Mouse (Mus musculus): Measurements from ENCODE around the gene Scarf1.

The Scarf1 gene

DNA sequence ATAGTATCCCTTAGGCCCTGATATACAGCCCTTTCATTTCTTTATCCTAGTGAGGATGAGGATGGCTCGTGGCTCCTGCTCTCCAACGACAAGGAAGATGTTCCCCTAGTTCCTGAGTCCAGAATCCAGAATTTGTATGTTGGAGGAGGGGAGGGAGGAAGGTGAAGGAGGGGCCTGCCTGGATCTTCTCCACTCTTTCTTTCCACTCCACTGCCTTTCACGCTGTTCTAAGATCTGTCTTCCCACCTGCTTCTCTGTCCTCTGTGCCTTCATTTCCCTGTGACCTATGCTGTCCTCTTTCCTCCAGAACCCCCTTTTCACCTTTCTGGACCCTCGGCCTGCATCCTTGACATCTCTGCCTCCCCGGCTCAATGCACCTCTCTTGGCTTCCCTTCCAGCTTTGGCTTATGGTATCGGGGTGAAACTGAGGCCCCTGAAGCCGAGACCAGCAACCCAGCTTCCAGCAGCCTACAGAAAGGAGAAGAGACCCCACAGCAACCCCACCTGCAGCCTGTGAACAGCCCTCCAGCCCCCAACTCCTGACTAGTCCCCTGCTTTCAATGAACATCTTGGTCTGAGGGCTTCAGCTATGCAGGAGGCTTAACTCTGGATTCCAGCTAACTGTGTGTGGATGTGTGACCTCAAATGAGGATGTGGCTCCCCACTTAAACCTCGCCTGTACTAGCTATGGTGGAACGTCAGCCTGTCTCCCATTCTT, 880 bp upstream of the Scarf1 start:
- DNase-seq, result no peak

DNA sequence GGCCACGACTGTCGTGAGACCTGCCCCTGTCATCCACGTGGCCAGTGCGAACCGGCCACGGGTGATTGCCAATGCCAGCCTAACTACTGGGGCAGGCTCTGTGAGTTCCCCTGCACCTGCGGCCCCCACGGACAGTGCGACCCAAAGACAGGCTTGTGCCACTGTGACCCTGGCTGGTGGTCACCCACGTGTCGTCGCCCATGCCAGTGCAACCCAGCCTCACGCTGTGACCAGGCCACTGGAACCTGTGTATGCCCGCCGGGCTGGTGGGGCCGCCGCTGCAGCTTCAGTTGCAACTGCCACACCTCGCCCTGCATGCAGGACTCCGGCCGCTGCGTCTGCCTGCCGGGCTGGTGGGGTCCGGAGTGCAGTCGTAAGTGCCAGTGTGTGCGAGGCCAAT, 1.8 kb downstream of the Scarf1 start:
- no peak for DNase-seq

DNA sequence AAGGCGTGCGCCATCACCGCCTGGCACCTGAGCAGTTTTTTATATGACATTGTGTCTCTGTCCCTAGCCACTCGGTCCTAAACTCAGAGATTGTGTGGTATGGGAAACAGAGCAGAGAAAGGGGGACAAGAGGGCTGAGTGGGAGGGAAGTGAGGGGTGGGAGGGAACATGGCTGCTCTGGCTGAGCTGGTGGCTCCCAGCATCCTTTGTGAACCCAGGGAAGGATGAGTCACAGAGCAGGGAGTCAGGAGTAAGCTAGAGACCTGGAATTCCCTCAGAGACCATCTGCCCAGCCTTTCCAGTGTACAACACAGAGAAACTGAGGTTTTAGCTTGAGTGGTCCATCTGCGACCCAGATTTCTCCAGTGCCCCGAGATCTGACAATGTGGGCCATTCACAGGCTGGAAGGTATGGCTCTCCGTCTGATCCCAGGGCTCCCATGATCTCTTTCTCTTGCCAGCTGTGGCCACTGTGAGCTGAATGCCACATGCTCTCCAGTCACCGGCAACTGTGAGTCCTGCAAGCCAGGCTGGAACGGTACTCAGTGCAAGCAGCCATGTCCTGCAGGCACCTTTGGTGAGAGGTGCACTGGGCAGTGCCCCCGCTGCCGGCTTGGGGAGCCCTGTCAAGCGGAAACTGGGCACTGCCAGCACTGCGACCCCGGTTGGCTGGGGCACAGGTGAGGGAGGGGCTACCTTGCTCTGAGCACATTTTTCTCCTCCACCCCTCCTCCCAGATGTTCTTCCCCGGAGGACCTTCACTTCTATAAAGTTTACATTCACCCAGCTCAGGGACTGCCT, 6.7 kb downstream of the Scarf1 start:
- no peak for DNase-seq

DNA sequence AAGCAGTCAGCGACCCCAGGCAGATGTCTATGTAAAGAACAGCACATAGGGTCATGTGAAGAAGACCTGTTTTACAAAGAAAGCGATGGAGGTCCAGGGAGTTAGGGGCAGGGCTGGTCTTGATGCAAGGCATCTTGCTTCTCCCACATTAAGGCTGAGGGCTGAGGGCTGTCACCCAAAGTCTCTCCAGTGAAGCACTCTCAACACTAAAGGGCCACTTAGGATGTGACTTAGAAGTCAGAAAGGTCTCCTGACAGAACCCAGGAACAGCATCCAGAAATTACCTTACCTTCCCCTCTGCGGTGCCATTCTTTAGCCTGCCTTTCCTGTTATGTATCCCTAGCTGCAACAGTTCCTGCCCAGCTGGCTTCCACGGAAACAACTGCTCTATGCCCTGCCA, 8.3 kb downstream of the Scarf1 start:
- no peak for DNase-seq

DNA sequence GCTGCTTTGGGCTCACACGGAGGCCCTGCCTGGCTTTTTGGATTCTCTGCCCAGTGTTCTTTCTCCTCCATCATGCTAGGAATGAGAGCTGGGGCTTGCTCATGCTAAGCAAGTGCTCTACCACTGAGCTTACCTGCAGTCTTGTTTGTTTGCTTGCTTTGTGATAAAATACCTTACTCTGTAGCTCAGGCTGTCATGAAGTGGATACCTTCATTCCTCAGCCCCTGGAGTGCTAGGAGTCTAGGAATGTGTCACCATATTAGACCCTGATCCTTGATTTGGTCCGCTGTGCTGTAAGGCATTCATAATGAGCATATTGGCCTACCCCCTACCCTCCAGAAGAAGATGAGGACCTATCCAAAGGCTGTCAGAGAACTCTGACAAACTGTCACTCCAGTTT, 9.5 kb downstream of the Scarf1 start:
- DNase-seq, result no peak

DNA sequence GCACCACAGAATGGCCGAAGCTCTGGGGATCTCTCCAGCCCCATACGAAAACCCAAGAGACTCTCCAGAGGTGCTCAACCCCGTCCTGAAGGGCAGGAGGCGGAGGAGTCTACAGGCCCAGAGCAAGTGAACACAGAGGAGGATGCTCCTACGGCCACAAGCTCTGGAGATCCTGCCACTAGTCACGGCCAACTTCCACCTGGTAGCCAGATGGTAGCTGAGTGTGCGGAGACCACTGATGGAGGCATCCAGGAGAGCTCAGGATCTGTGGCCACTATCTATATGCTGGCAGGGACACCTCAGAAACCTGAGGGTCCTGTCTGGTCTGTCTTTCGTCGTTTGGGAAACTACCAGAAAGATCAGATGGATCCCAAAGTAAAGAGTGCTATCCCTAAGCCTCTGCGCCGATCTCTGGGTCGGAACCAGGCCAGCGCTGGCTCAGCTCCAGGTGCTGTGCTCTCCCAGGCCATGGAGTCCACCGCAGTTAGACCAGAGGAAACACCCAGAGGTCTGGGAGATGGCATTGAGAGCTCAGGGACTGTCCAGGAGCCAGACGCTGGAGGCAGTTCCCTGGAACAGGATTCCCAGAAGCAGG, 12.3 kb downstream of the Scarf1 start:
- peak; percentile 79 to 82 for DNase-seq

DNA sequence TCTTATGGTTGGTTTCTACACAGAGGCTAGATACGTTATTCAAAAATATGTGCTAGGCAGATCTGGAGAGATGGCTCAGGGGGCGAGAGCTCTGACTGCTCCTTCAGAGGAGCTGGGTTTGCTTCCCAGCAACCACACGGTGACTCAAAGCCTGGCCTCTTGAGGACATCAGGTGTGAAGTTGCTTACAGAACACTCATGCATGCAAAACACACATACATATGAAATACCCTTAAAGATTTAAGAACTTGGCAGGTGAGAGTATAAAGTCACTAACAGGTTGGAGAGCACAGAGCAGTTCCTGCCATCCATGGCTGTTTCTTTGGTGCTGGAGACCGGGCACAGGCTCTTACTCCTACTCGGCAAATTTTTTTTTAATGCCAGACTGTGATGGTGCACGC, 13.6 kb downstream of the Scarf1 start:
- DNase-seq, result no peak

DNA sequence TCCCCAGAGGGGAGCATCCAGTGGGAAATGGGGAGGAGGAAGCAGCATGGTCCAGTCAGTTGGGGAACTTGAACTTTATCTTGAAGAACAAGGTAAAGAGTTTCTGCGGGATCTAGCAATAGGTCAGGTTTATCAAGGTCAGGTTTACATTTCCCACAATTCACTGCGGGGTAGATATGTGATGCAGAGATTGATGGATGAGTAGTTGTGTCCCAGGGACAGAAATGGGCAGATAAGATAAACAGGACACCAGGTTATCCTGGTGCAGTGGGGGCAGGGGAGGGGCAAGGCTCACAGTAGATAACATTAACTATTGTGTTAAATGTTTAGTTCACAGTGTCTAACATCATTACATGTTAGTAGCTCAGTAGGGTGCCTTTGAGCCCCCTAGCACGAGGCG, 16.4 kb downstream of the Scarf1 start:
- DNase-seq, result no peak

DNA sequence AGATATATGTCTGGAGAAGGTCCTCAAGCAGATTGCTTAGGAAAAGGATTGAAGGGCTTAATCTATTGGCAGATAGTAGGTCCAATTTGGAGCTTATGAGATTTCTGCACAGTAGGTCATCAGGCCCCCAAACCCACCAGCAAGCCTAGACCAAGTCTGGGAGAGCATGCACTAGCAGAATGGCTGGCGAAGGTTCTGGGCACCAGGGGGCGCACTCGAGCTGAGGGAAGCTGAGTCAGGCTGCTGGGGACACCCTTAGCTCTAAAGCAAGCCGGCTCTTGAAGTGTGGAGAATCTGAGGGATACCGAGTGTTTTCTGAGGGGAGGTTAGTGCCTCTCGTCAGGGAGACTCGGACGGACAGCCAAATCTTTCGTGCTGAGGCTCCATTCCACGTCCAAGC, 17.0 kb downstream of the Scarf1 start:
- DNase-seq, result peak; percentile 99

DNA sequence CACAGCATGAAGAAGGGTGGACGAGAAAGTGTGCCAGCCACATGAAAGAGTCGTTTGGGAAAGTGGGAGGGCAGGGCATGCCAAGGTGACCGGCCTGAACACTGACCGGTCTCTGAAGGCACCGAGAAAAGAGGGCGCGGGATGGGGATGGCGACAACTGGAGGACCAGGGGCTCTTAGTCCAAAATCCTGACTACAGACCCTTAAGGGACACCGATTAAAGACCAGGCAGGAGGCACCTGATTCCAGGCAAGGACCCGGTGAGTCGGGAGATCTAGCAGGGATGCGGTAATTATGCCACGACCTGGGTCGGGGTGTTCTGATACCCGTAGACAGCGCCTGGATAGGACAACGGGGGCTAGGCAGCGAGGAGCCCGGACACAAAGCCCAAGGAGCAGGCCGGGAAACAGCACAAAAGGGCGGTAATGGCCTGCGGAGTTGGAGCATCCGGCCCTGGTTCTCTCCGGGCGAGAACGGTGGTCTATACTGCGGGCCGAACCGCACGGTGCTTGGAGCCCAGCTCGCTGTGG, 17.6 kb downstream of the Scarf1 start:
- DNase-seq, result peak in 1 of 2 experiments; percentile 45

DNA sequence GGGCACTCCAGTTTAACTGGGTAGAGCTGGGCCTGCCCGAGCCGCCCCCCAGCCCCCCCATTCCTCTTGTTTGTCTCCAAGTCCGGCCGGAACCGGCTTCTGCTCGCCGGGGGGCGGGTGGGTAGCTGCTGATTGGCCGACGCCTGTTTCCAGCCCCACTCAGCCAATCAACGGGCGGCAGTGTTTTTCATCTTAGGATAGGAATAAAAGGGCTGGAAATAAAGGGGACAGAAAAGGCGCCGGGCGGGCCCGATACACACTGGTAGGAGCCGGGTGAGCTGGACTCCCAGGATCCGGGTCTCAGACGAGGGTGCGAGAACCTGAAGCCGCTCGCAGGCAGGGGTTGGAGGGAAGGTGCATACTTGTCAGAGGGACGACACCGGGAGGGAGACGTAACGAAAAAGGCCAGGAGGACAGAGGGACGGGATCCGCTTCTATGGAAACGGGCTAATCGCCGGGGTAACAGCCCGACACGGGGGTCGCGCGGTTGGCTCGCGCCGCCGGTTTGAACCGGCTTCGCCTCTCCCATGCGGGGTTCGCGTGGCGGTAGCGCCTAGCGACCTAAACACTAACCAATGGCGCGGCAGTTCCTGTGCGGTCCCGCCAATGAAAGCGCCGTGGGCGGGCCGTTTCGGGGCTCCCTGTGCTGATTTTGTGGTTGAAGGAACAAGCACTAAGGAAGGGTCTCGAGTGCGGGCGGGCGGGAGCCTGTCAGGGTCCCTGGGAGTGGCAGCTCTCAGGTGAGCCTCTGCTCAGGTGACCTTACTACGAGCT, 18.3 kb downstream of the Scarf1 start, which contains the start of gene Slc43a2:
Gene Slc43a2 (plus strand): TSS at position 226 of the 774 bp plus-strand sequence.
- DNase-seq, result peak; percentile 96 to 98

DNA sequence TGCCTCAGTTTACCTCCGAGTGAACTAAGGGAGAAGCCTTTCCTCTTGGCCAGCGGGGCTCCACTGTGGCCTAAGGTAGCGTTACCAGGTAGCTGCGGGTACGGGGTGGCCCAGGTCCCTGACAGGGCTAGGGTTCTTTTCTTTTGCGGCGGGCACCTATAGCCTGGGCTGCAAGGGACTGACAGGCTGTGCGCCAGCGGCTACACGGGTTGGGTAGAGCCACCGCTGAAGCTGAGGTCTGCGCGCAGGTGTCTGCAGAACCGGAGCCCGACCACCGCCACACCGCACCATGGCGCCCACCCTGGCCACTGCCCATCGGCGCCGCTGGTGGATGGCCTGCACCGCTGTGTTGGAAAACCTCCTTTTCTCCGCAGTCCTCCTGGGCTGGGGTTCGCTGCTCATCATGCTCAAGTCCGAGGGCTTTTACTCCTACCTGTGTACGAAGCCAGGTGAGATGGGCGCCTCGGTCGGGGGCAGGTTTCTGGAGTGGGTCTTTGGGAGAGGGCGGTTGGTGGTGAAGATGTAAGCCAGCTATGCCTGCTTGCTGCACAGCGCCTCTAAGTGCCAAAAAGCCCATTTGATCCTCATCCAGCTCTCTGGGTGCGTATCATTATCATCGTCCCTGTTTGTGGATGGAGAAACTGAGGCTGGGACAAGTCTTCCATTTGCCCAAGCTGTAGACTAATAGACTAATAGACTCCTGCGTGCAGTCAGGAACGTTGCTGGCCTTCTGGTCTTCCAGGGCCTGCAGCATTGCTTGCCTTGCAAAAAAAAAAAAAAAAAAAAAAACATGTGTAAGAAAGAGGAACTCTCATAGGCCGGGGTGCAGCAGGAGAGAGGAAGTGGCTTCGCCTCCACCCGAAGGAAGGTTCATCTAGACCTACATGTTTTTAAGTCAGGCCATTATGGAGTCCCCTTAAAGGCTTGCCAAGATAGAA, 19.3 kb downstream of the Scarf1 start:
- DNase-seq, result peak; percentile 54 to 71

DNA sequence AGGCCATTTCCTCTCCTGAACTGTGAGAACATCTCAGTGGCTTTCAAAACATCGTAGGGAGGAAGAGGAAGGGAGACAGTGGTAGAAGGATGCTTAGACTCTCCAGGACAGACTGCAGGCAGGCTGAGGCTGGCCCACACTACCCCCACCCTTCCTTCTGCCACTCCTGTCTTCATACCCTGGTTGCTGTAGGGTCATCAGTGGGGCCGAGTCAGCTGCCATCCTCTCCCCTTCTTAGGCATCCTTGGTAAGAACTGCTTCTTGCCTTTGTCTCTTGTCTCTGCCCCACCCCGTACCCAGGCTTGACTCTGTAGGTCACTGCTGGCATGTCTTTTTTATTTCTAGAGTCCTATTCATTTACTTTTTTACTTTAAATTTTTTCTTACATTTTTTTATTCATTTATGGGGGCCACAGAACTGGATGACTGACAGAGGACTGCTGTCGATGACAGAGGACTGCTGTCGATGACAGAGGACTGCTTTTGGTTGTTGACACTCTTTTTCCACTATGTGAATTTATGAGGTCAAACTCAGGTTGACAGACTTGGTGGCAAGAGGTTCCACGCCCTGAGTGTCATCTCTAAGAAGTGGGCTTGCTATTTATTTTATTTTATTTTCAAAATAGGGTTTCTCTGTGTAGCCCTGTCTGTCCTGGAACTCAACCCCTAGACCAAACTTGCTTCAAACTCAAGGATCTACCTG, 20.1 kb downstream of the Scarf1 start:
- DNase-seq, result peak in 1 of 2 experiments; percentile 45

DNA sequence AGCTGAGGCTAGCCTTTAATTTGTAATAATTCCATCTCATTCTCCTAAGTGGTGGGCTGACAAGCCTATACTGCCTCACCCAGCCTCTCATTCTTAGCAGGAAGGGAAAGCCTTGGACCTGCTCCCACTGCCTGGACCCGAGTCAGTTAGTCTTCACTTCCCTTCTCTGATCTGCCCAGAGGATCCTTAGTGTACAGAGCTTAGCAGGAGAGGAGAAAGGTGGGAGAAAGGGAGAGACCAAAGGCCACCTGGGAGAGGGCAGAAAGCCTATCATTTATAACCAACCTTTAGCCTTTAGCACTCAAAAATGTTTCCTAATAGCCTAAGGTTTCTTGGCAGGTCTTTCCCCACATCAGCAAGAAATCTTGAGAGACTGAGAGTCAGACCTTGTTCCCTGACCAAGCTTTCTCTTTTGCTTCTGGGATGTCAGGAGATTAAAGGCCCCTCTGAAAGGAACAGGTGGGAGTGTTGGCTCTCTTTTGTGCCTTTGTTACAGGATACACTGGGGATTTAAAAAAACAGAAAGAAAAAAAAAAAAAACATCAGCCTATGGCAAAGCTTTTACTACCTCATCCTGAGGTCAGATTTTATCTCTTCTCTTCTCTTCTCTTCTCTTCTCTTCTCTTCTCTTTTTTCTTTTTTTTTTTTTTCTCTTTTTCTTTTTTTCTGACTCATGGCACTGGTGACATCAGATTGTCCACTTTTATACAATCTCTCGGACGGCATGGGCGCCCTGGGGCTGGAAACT, 21.1 kb downstream of the Scarf1 start:
- DNase-seq, result peak; percentile 51 to 58

DNA sequence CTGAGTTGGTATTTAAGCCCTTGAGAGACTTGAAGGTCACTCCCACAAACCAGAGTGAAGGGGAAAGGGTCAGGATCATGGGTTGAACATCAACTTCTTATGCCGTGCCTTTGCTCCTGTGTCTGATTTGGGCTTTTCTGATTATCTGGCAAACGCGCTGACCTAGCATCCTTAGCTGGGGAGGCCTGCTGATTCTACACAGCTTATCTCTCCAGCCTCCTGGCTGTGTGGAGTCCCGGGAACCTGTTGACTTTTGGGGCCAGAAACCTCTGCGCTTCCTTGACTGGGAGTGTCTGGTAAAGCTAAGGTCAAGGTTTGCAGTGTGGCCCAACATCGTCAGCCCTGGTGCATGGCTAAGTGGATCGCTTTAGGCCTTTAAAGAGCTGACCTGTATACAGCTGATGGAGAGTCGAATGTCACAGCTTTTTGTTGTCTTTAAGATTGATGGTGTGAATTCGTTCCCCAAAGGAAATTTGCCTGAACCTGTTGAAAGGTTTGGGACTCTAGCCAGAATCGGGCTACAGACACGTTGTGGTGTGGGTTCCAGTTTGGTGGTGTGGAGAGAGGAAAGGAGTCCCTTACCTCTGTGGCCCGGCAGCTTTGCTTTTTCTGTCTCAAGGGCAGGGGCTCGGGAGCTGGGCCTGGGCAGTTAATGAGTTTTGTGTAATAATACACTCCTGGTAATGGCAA, 21.9 kb downstream of the Scarf1 start:
- DNase-seq, result peak; percentile 49 to 53

DNA sequence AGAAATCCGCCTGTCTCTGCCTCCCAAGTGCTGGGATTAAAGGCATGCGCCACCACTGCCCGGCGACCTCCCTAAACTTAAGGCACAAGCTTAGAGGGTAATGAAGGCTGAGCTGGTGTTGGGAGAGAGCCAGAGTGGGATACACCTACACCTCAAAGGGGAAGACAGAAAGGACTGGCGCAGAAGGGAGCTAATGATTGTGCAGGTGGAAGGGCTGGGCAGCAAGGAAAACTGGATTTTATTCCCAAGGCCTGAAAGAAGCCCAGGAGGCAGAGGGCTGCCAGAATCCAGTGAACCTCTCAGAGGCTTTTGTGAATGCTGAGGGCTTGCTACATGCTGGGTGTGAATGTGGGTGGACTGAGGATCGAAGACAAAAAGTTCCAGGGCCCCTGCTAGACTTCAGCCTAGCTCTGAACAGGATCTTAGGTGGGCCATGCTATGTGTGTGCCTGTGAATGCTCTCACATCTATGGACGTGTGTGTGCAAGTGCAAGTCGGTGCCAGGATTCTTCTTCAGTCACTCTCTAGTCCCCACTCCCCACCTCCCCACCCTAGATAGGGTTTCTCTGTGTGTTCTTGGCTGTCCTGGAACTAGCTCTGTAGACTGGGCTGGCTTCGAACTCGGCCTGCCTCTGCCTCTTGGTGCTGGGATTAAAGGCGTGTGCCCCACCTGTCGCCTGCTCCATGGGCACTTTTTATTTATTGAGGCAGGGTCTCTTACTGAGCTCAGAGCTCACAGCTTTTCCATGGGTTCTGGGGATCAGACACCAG, 23.1 kb downstream of the Scarf1 start:
- DNase-seq, result peak in 1 of 2 experiments; percentile 29

DNA sequence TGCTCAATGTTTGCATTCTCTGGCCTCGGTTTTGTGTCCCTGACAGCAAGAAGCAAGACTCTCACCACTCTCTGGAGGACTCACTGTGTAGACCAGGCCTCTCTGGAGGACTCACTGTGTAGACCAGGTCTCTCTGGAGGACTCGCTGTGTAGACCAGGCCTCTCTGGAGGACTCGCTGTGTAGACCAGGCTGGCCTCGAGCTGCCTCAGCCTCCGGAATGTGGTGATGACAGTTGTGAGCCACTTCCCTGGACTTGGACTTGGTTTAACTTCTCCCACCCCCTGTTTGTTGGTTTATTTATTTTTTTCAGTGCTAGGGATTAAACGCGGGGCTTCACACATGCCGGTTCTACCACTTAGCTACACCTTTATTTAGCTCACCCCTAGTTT, 23.7 kb downstream of the Scarf1 start:
- no peak for DNase-seq

DNA sequence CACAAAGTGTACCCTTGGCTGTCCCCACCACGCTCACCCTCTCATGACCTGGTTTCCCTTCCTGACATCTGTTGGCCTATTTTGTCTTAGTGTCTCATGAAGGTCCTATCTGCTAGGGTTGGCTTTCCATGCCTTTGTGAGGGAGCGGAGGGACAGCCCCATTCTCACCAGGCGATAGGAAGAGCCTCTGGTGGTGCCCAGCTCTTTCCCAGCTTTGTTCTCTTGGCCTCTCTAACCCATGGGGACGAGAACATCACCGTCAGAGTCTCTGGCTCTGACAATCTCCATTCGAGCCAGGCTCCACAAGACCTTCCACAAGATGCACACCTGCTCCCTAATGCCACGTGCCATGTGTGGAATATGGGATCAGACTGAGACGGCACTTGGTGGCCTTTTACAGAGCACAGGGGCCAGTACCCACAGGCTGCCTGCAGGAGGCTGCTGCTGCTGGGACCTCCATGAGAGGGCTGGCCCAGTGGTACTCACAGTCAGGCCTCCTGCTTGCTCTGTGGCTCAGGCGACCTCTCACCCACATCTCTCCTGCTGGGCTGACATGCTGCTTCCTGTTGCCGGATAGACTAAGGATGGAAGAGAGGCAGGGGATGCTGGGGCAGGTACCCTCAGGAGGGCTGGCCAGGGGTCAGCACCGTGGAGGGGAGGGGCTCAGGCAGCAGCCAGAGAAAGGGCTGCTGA, 24.3 kb downstream of the Scarf1 start:
- peak; percentile 71 to 72 for DNase-seq
